Mouse (Mus musculus): ENCODE results near the gene Sult3a2.
"Not testable (repeated sequence)": the region's sequence is repeated elsewhere in the genome, so short reads cannot be mapped to it uniquely, and the experiment has no call there.

The Sult3a2 gene

DNA sequence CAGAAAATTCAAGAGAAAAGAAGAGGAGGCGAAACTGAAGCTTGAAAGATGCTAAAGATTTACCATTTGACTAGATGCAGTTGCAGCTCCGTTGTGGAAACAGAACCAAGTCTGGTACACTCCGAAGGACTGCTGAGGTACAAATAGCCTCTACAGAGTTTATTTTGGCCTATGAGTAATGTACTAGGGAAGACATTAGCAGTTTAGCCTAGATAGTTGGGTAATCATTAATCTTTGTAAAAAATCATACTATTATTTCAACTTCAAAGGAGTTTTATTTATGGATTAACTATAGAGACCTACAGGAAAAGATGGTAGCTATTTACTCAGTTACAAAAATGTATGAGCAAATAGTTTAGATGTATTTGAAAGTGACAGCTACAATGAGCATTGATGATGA, at the start of gene Sult3a2:
TSS of gene Sult3a2 (minus strand) at position 101 of the 400 bp plus-strand sequence.
- no peak for DNase-seq

DNA sequence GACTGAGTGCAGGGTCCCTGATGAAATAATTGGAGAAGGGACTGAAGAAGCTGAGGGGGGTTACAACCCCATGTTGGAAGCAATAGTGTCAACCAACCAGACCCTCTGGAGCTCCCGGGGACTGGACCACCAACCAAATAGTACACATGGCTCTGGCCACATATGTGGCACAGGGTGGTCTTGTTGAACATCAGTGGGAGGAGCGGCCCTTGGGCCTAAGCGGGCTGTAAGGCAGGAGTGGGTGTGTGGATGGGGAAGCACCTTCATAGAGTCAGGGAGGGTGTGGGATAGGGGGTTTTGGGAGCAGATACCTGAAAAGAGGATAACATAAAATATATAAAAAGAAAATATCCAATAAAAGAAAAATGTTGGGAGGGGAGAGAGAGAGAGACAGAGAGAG, 34.4 kb upstream of the Sult3a2 start:
- DNase-seq: no peak

DNA sequence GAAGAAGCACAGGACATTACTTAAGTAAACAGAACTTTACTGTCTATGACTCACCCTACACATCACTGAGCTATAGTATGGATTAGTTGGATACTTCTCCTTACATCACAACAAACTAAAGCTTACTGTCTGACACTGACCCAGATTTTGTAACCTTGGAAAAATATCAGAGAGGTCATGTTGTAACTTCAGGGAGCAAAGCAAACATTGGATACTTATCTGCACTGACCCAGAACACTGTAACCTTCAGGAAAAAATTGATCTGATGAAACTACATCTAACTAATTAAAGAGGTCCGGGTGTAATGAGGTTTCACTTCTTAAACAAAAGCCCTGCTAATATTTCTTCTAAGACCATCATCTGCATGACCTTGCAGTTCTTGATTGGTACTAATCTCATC, 30.4 kb upstream of the Sult3a2 start:
- DNase-seq: no peak

DNA sequence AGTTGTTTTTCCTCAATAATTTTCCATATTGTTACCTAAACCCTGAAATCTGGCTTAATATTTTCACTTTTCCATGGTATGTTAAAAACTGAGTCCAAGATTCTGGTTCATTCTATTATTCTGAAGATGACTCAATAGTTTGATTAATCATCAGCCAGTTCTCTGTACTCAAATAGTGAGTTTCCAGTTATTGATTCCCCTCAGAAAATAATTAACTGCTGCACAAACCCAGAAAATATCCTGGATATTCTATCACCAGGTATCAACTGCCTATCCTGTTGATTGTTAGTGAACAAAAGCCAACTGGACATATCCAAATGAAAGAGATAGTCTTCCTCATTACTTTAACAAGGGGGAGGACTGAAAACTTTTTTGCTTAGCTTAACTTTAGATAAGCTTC, 27.8 kb upstream of the Sult3a2 start:
- no peak for DNase-seq

DNA sequence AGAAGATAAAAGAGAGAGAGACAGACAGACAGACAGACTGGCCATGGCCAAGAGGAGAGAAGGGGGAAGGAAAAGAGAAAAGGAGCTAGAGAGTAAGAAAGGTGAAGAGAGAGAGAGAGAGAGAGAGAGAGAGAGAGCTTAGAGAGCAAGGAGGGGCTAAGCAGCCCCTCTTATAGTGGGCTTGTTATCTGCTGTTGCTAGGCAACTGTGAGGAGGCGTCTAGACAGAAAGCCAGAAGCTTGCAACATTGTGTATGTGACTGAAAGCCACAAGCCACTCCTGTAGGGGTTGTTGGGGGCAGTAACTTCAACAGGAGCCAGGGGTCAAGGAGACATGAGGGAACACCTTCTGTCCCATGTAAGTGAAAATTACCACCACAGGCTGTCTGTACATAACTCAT, 25.3 kb upstream of the Sult3a2 start:
- no peak for DNase-seq

DNA sequence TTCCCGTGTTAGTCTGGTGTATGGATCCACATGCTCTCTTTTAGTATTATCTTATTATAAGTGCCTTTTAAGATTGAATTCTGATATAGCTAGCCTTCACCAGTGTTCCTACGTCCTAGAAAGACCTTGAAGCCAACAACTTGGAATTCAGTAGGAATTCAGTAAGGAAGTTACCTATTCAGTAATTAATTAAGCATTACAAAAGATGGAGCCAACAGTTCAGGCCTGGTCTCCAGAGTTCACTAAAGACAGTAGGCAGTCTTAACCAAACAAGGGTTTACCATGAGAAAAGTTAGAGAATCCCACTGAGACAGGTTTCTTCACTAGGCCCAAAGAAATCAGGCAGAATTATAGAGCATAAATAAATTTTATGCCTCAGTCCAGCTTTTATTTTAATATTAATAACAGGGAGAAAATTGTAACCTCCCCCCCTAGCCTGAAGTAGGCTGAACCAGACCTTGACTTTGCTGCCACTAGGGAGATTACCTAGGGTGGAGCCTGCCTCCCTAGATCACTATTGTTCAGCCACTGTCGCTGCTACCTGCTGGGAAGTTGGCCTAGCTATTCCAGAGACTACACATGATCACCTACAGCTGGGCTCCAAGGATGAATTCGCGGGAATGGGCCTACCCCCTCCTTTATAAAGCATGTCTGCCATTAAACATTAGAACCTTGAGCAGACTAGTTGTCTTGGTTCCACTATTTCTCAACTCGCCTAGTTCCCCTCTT, 10.9 kb upstream of the Sult3a2 start:
- not testable (repeated sequence) for DNase-seq

DNA sequence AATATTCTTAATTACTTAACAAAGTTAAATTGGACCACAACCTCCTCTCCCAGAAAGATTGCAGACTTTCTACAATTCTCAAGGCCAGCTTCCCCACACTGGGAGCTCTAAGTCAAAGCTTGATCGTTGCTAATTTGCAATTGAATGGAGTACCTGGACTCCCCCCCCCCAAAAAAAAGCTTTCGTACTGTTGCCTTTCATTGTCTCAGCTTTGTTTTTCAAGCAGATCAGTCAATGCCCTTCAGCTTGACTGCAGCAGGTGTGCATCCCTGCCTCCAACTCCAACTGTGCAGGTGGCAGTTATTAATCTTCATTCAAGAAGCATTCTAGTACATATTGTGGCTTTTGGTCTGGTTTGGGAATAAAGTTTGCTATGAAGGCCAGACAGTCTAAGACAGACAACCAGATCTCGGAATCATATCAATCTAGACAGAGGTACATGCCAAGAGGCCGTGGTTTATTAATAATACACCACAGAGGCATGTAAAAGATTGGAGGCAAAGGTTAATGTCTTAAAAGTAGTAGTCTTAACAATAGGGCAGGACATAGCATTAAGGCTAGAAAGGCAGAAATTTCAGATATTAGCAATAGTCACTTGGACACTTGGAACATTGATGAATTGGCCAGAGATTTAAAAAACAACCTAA, 9.9 kb upstream of the Sult3a2 start:
- not testable (repeated sequence) for DNase-seq

DNA sequence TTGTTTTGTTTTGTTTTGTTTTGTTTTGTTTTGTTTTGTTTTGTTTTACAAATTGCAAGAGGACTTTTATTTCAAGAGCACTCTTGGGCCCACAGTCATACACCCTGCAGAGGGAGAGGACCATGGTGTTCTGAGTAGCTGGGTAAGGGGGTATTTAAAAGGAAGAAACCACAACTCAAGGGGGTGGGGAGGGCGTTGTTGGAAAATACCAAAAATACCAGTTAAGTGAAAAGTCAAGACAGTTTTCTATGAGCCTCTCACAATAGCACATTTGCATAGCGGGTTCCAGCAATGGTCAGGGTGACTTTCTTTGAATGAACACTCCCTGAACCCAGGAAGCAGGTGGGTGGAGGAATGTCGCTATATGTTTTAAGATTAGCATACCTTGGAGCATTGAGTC, 5.7 kb upstream of the Sult3a2 start:
- DNase-seq: not testable (repeated sequence)

DNA sequence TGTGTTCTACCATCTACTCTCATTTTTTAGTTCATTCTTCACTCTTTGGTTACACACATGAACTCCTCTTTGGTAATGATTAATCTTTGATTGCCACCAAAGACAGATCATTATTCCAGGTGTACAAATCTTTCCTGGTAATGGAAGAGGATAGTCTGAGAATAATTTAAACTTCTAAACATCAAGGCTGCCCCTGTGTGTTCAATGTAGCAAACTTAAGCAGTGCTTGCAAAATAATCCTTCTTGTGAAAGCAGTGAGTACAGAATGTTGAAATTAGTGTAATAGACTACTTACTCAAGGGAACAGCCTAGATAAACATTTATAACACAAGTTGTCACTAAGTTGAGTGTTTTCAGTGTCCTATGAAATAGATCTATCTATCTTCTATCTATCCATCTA, 1.0 kb upstream of the Sult3a2 start:
- no peak for DNase-seq

DNA sequence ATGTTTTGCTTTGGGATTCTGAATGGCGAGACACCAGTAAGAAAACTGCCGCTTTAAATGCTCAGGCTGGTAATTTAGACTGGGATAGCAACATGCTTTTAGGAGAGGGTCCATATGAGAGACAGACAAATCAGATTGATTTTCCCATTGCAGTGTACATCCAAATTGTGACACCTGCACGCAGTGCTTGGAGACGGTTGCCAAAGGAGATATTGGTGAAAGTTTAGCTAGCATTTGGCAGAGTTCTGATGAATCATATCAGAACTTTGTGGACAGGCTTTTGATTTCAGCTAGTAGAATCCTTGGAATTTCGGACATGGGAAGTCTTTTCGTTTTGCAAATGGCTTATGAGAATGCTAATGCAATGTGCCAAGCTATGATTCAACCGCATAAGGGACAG, 51.3 kb downstream of the Sult3a2 start:
- DNase-seq: not testable (repeated sequence)

DNA sequence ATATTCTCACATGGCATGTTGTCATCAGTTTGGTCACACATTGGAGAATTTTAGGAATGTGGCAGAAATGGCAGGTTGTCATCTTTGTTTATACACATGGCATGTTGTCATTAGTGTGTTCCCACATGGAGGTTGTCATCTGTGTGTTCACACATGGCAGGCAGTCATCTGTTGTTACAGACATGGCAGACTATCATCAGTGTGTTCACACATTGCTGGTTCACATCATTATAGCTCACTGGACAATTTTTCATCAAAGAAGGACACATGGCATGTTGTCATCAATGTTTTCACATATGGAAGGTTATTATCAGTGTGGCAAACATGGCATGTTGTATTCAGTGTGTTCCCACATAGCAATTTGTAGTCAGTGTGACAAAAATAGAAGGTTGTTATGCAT, 53.3 kb downstream of the Sult3a2 start:
- no peak for DNase-seq

DNA sequence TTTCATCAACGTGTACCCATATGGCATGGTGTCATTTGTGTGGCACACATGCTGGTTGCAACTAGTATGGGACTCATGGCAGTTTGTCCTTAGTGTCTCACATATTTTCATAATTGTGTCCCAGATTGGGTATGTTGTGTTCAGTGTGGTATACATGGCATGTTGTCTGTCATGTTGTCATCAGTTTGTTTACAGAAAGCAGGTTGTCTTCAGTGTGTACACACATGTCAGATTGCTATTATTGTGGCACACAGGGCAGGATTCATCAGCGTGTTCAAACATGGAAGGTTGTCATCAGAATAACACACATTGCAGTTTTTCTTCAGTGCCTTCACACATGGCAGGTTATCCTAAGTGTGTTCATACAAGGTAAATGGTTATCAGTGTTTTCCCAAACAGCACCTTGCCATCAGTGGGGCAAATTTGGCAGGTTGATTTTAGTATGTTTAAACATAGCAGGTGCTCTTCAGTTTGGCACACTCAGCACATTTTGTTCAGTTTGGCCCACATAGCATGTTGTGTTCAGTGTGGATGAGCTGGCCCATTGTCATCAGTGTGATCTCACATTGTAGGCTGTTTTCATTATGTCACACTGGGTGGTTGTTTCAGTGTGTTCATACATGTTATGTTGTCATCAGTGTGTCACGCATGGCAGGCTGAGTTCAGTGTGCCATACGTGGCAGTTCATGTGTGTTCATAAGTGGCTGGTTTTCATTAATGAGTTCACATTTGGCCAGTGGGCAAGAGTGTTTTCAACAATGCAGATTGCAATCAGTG, 53.9 kb downstream of the Sult3a2 start:
- no peak for DNase-seq

DNA sequence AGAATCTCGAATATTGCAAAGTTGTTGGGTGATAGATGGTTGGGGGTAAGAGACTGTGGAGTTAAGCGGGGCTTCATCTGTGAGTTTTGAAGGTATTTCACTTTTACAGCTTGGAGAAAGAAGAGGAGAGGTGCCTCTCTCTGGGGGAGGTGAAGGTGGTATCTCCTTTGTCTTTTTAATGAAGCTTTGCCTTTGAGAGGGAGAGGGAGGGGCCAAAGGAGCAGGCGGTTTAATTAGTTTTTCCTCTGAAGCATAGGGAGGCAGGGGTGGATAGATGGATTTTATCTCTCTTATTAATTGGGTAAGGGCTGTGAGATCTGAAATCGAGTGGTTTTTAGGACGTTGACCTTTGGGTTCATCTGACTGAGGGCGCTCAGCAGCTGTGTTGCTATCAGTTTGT, 62.7 kb downstream of the Sult3a2 start:
- no peak for DNase-seq

DNA sequence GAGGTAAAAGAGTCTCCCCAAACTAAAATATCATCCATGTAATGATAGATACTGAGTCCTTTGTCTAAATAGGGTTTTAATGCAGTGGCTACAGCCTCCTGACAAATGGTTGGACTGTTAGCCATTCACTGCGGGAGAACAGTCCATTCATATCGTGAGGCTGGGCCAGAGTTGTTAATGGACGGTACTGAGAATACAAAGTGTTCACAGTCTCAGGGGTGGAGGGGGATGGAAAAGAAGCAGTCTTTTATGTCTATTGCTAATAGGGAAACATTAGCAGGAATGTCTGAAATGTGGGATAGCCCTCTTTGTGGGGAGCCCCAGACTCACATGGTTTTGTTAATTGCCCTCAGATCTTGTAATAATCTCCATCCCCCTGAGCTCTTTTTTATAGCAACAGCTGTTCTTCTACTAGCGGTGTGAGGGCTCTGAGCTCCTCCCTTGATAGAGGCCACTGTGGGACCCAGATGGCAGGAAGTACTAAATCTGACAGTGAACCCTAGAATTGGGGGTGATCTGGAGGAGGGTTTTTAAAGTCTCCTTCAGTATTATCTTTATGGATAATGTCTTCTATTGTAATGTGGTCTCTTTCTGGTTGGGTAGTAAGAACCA, 64.6 kb downstream of the Sult3a2 start:
- DNase-seq: no peak
